Mouse (Mus musculus) kidney, embryonic 16.5 days (tissue): ENCODE measurements at regions not wholly inside any gene's neighbourhood (a gene's known extent, or its start where the extent isn't known, plus 50 kb on each side); places are given as distances from the start of the nearest gene placed in this dataset.

Experiments used
- ATAC-seq: fragments of 200-750 bp; cut with Nextera tagmentation; 2 replicates; pipeline ENCODE4 v1.8.0; 2017; ENCODE audit warnings: moderate TSS enrichment; ENCODE audit not compliant: low FRiP score, low TSS enrichment
- H3K27ac ChIP-seq: fragments of 300-500 bp; sonication (generic); 2 replicates; pipeline ENCODE4 v1.5.1; 2014; ENCODE audit warnings: low read length
- H3K27me3 ChIP-seq: fragments of 300-500 bp; sonication (generic); 2 replicates; pipeline ENCODE4 v1.6.1; 2014; ENCODE audit warnings: low read length, control low read depth, mixed read lengths; ENCODE audit not compliant: insufficient read depth
- H3K36me3 ChIP-seq: fragments of 300-500 bp; sonication (generic); 2 replicates; pipeline ENCODE4 v1.6.1; 2014; ENCODE audit warnings: low read length, control low read depth, mixed read lengths; ENCODE audit not compliant: insufficient read depth
- H3K4me1 ChIP-seq: fragments of 300-500 bp; sonication (generic); 2 replicates; pipeline ENCODE4 v1.6.1; 2014; ENCODE audit warnings: low read length, control low read depth, mixed read lengths; ENCODE audit not compliant: insufficient read depth
- H3K4me2 ChIP-seq: fragments of 300-500 bp; sonication (generic); replicated peaks from 2 replicates; pipeline ENCODE4 v1.6.1; 2014; ENCODE audit warnings: low read depth, low read length
- H3K4me3 ChIP-seq: fragments of 300-500 bp; sonication (generic); 2 replicates; pipeline ENCODE4 v1.5.1; 2014; ENCODE audit warnings: mild to moderate bottlenecking, low read length
- H3K9ac ChIP-seq: fragments of 300-500 bp; sonication (generic); replicated peaks from 2 replicates; pipeline ENCODE4 v1.6.1; 2014; ENCODE audit warnings: low read length
- H3K9me3 ChIP-seq: fragments of 300-500 bp; sonication (generic); 2 replicates; pipeline ENCODE4 v1.6.1; 2016; ENCODE audit warnings: low read length, control low read depth
- WGBS: fragments of 180-500 bp; shearing (Covaris S2); extraction: QIAGEN DNeasy Blood & Tissue Kit; methylation state at CpG from one replicate; pipeline ENCODE4 v1.1.7; 2014; 5-methylcytosine and 5-hydroxymethylcytosine counted together

DNA sequence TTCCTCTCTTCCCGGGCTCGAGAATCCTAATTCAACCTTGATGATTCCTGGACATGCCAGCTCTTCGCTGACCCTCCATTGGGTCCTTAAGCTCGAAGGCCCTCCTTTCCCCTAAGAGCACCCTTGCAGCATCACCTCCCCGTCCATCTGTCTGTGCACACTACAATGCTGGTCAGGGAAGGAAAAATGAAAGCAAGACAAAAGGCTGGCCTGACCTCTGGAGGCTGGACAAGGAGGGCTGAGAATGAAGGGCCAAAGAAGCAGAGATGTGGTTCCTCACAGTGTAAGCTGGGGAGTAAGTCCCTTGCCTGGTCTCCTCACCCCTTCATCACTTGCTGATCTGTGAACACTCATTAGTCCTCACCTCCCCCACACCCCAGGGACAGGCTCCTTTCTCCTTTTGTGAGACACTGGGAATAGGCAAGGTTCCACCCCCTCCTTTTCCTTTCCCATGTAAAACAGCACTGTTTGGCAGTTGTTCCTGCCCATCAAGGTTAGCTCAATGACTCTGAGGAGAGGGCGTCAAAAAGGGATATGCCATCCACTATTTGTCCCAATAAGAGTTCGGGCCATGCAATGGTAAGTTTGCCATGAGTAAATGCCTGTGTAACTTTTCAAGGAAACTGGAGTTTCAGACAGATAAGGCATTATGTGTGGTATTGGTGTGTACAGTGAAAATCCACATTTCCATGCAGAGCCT lies 332.3 kb downstream of the Diras2 start:
- Histone ChIP-seq H3K4me1 (no peaks in the 10 kb centered on the region), H3K9ac (no peak overlapping the region), H3K27ac (no peak overlapping the region), H3K27me3 (no peaks in the 10 kb centered on the region), H3K4me2 (no peak overlapping the region), H3K36me3 (no peaks in the 10 kb centered on the region), H3K9me3 (no peaks in the 10 kb centered on the region), H3K4me3 (no peak overlapping the region)
- no peak for ATAC-seq
- 88% methylated on average over 7 of the region's 7 CpGs for WGBS

DNA sequence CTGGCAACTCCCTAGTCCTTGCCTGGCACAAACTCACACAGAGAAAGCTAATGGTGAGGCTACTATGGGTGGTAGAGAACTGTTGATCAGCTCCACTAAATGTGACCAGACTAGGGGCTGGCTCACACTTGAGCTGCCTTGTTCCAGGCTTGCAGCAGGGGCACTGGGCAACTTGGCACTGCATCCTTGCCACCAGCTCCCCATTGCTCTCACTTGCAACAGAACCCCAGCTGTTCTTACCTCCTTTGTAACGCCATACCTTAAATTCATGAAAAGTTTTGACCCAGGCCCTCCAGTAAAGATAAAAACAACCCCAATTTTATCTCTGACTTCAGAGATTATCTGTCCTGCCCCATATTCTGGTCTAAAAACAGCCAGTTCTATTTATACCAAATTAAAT lies 328.7 kb downstream of the Diras2 start:
- Histone ChIP-seq H3K9ac (no peak overlapping the region), H3K4me1 (no peaks in the 10 kb centered on the region), H3K9me3 (no peaks in the 10 kb centered on the region), H3K4me3 (no peak overlapping the region), H3K36me3 (no peaks in the 10 kb centered on the region), H3K4me2 (no peak overlapping the region), H3K27me3 (no peaks in the 10 kb centered on the region), H3K27ac (no peak overlapping the region)
- 83% methylated on average over 1 of the region's 1 CpGs for WGBS
- no peak for ATAC-seq

DNA sequence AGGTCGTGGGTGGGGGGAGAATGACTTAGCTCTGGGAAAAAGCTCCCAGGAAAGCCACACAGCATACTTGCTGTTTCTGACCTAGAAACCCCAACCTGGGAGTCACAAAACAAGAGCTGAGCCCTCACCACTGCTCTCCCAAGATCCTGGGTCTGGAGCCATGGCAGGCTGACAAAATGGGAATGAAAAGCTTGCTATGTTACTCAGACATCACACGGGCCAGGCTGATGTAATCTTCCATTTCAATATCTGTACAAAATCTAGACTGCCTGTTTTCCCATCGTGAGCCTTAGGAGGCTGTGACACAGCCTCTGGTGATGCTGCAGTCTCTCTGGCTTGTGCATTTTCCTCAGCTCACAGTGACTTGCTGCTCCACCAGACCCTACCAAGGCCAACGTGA lies 325.1 kb downstream of the Diras2 start:
- Histone ChIP-seq H3K27me3 (no peaks in the 10 kb centered on the region), H3K36me3 (no peaks in the 10 kb centered on the region), H3K4me3 (no peak overlapping the region), H3K9ac (no peak overlapping the region), H3K4me2 (no peak overlapping the region), H3K4me1 (no peaks in the 10 kb centered on the region), H3K9me3 (no peaks in the 10 kb centered on the region), H3K27ac (no peak overlapping the region)
- WGBS, result 73% methylated on average over 4 of the region's 4 CpGs
- ATAC-seq, result no peak

DNA sequence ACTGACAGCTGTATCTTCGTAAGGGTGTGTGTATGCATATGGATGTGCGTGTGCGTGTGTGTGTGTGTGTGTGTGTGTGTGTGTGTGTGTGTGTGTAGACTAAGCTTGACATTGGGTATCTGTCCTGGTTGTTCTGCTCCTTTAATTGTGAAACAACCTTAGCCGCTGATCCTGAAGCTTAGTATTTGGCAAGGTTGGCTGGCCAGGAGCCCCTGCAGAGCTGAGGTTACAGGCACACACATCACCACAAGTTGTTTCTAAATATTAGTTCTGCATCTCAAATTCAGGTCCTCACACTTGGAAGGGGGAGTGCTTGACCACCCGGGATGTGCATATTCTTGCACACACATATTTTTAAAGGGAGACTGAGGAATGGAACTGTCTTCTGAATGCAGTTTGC lies 314.7 kb downstream of the Diras2 start:
- H3K4me3 ChIP-seq, result no peak overlapping the region
- no peak overlapping the region for H3K27ac ChIP-seq
- H3K4me2 ChIP-seq, result no peak overlapping the region
- H3K9me3 ChIP-seq, result no peaks in the 10 kb centered on the region
- WGBS, result 88% methylated on average over 5 of the region's 5 CpGs
- H3K36me3 ChIP-seq, result no peaks in the 10 kb centered on the region
- H3K4me1 ChIP-seq, result no peaks in the 10 kb centered on the region
- no peaks in the 10 kb centered on the region for H3K27me3 ChIP-seq
- no peak for ATAC-seq
- no peak overlapping the region for H3K9ac ChIP-seq

DNA sequence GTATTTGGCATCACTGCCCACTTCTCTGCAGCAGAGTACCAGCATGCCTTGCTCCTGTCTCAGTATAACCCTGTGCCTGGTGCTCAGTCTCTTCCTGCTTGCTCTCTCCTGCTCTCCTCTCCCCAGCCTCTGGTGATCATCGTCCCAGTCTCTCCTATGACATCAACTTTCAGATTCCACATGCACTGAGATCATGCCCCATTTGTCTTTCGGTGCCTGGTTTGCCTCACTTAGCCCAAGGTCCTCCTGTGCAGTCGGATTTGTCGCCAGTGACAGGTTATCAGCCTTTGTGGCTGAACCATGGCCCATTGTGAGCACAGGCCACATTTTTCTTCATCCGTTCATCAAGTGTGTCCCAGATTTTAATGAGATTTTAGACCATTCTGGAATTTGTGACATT lies 314.0 kb downstream of the Diras2 start:
- no peak overlapping the region for H3K4me3 ChIP-seq
- no peak for ATAC-seq
- no peak overlapping the region for H3K9ac ChIP-seq
- H3K36me3 ChIP-seq, result no peaks in the 10 kb centered on the region
- H3K4me1 ChIP-seq, result 0 out of 2 replicates have a peak, but pooled peaks cover 4% of the 10 kb centered on the region
- H3K27ac ChIP-seq, result no peak overlapping the region
- H3K9me3 ChIP-seq, result no peaks in the 10 kb centered on the region
- WGBS, result 80% methylated on average over 5 of the region's 5 CpGs
- no peaks in the 10 kb centered on the region for H3K27me3 ChIP-seq
- no peak overlapping the region for H3K4me2 ChIP-seq

DNA sequence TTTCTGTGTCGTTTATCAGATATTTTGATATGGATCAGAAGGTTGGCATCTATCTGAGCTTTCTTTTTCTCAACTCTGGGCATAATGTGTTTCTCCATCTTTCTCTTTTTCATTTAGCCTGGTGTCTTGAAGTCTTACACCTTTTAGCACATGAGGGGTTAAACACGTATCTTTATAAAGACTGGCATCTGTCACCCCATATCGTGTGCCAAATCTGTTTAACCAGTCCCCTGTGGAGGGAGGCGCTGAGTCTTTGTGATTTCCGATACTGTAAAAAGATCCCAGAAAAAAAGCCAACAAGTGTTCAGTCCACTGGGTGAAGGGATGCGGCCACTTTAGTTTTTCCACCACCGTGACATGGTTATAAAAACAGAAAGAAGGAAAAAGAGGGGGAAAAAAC lies 313.3 kb downstream of the Diras2 start:
- Histone ChIP-seq H3K4me1 (peaks cover 9% of the 10 kb centered on the region; the same call in 1 of the 2 replicates), H3K9ac (no peak overlapping the region), H3K9me3 (no peaks in the 10 kb centered on the region), H3K36me3 (no peaks in the 10 kb centered on the region), H3K27me3 (no peaks in the 10 kb centered on the region), H3K4me2 (no peak overlapping the region), H3K4me3 (no peak overlapping the region), H3K27ac (no peak overlapping the region)
- WGBS, result 60% methylated on average over 7 of the region's 7 CpGs
- ATAC-seq, result no peak

DNA sequence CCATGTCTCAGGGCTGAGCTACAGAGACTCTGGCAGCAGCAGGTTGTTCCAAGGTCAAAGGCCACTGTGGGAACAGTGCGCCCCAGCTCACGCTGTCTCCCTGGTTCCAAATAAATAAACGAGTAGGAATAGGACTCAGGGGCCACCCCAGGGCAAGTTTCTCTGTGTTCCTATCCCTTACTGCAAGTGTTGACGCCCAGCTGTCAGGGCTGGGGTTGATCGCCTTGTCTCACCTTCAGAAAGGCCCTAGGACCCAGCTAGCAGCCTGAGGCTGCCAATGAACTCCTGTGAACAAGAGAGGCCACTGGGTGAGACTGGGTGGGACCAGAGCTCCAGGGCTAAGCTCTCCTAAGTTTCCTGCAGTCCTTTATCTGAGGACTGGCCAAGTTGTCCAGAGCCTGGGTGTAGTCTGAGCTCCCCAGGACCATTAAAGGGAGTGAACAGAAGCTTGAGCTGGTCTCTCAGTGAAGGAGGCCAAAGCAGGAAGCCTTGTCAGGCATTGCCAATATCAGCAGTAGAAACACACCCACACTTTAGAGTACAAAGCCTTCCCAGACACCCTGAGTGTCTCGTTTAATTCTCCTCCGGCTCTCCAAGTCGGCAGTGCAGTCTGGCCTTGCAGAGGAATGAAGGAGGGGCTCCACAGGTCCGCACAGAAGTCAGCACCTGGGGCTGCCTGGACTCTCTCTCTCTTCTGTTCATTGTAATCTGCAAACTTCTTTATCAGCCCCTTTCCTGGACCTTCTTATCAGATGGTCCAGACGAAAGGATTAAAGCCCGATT lies 308.6 kb downstream of the Diras2 start:
- Histone ChIP-seq H3K4me3 (no peak overlapping the region), H3K9me3 (no peaks in the 10 kb centered on the region), H3K9ac (no peak overlapping the region; the same call in 1 of the 2 replicates), H3K27me3 (no peaks in the 10 kb centered on the region), H3K4me1 (peaks cover 16% of the 10 kb centered on the region; the same call in 1 of the 2 replicates), H3K36me3 (no peaks in the 10 kb centered on the region), H3K27ac (no peak overlapping the region), H3K4me2 (no peak overlapping the region)
- 39% methylated on average over 11 of the region's 11 CpGs for WGBS
- ATAC-seq, result peak; percentile 69; the same call in 1 of the 2 replicates

DNA sequence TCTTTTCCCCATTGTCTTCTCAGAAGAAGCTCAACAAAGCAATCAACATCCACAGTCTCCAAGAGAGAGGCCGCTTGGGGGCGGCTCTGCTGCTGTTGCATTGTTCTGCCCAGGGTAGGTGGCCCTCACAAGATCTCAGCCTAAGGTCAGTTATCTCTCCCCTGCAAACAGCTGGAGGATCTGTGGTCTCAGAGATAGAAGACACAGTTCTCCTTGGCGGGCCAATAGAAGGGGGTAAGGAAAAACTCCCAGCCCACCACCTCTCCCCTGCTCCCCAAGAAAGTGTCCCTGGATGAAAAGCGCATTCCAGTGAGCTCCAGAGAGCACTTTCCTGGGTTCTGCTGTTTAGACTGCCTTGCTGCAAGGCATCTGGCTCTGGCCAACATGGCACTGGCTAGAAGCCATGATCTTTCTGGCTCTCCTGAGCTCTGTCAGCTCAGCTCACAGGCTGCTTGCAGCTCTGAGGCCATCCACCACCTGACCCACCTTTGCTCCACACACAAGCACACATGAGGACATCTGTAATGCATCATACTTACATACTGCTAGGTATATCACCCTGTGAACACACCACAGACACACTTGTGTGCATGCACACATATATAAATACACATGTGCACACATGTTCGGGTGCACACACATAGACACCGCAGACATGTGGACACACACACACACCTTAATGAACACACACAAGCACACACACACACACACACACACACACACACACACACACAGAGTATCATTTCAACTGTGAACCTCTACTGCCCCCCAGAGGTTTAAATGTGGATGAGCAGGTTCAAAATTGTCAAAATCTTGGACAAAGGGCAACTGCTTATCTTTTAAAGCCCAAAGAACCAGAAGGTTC lies 307.7 kb downstream of the Diras2 start:
- Histone ChIP-seq H3K4me1 (peaks cover 16% of the 10 kb centered on the region; the same call in 1 of the 2 replicates), H3K27ac (no peak overlapping the region), H3K36me3 (no peaks in the 10 kb centered on the region), H3K9me3 (no peaks in the 10 kb centered on the region), H3K9ac (peak overlapping the region; percentile 16; the same call in 1 of the 2 replicates), H3K4me3 (no peak overlapping the region), H3K4me2 (no peak overlapping the region), H3K27me3 (no peaks in the 10 kb centered on the region)
- WGBS, result 71% methylated on average over 6 of the region's 6 CpGs
- peak; percentile 57; the same call in 1 of the 2 replicates for ATAC-seq

DNA sequence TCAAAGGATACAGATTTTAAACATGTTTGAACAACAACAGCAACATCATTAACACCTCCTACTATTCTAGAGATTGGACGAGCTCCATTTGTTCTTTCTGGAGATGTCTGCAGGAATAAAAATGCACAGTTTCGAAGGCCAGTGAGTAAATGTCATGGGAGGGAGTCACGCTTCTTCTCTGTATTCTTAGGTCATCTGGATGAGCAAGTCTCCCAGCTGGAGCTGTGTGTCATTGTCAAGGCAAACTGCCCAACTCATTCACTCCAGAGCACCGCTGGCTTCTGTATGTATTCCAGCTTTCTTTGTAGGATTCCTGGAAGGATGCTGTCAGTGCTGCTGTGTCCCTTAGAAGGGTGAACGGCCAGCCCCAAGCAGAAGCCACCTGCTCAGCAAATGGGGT lies 297.1 kb downstream of the Diras2 start:
- H3K9me3 ChIP-seq, result no peaks in the 10 kb centered on the region
- H3K27ac ChIP-seq, result no peak overlapping the region
- no peaks in the 10 kb centered on the region for H3K27me3 ChIP-seq
- no peak overlapping the region for H3K9ac ChIP-seq
- H3K4me1 ChIP-seq, result 0 out of 2 replicates have a peak, but pooled peaks cover 4% of the 10 kb centered on the region
- H3K4me3 ChIP-seq, result no peak overlapping the region
- no peak for ATAC-seq
- no peak overlapping the region for H3K4me2 ChIP-seq
- H3K36me3 ChIP-seq, result no peaks in the 10 kb centered on the region
- 57% methylated on average over 5 of the region's 5 CpGs for WGBS
